Mouse (Mus musculus) thymus, adult 2 months (tissue): ENCODE measurements around the gene Mboat2. TPM values are rescaled to one million over a fixed set of nuclear protein-coding genes. Genes with fewer than 3 reads are reported as not detected.
A peak's percentile ranks its signal among the peaks of the same experiment; 100 is the strongest.

Experiments
- DNase-seq: peaks from one replicate; pipeline ENCODE4 v3.0.0; 2021
- H3K27ac ChIP-seq: fragments of 200-500 bp; 2 replicates; pipeline ENCODE4 v1.5.1; 2012; ENCODE audit warnings: low read length, control low read depth; ENCODE audit not compliant: control insufficient read depth, insufficient read depth
- H3K27me3 ChIP-seq: fragments of 200-500 bp; 2 replicates; pipeline ENCODE4 v1.6.1; 2012; ENCODE audit warnings: mild to moderate bottlenecking, low read length, moderate library complexity, mixed read lengths; ENCODE audit not compliant: control insufficient read depth, insufficient read depth
- H3K36me3 ChIP-seq: fragments of 200-500 bp; 2 replicates; pipeline ENCODE4 v1.6.1; 2012; ENCODE audit warnings: mild to moderate bottlenecking, low read length, moderate library complexity; ENCODE audit not compliant: control insufficient read depth, insufficient read depth
- H3K4me1 ChIP-seq: fragments of 200-500 bp; replicated peaks from 2 replicates; pipeline ENCODE4 v1.6.1; 2012; ENCODE audit warnings: low read length; ENCODE audit not compliant: control insufficient read depth, insufficient read depth
- H3K4me3 ChIP-seq: fragments of 200-500 bp; 2 replicates; pipeline ENCODE4 v1.5.1; 2012; ENCODE audit warnings: mild to moderate bottlenecking, low read length, control low read depth, moderate library complexity; ENCODE audit not compliant: control insufficient read depth, insufficient read depth
- CTCF ChIP-seq: fragments of 200-500 bp; IDR thresholded peaks from 2 replicates; pipeline ENCODE4 v1.5.1; 2012; ENCODE audit warnings: mild to moderate bottlenecking, control low read depth, low read length, moderate library complexity, borderline replicate concordance; ENCODE audit not compliant: control insufficient read depth, poor library complexity, insufficient read depth; ENCODE audit errors: extremely low read depth
- POLR2A ChIP-seq: fragments of 200-500 bp; IDR thresholded peaks from 2 replicates; pipeline ENCODE4 v1.6.1; 2012; ENCODE audit warnings: mild to moderate bottlenecking, low read length, control low read depth, moderate library complexity; ENCODE audit not compliant: control insufficient read depth, poor library complexity, insufficient read depth; ENCODE audit errors: extremely low read depth
- WGBS: fragments of 180-500 bp; shearing (Covaris S2); methylation state at CpG from one replicate; pipeline ENCODE4 v1.1.7; 2018; 5-methylcytosine and 5-hydroxymethylcytosine counted together
- polyA plus RNA-seq: library from polyadenylated mRNA; depleted of rRNA; stranded (reverse); fragments of >200 nt; gene quantifications from 2 replicates; pipeline ENCODE4 v1.2.3, GENCODE M21; 2012; rRNA removed

Mboat2 gene
- 0.85 and 1.3 TPM in 2 replicates for polyA plus RNA-seq

DNA sequence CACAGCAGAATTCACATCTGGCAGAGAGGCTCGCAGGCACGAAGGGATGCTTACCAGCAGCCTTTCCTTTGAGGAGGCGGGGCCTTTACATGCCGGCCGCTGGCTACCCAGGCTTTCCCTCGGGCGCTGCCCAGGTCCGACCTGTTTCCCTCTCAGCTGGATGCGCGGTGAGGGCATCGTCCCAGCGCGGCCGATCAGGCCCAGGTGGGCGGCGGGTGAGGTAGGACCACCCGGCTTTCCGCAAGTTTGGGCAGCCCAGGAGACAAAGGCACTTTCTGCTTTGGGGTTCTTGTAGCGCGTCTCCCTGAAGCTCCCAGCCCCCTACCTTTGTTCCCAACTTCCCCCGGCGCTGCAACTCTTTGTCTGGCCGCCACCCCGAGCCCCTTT, at the start of gene Mboat2:
Gene Mboat2, plus strand, starts transcription at position 114 of the 387 bp plus-strand sequence.
- Histone ChIP-seq H3K36me3 (no peaks in the 10 kb centered on the region), H3K27ac (no peak within 1 kb of the TSS), H3K27me3 (no peaks in the 10 kb centered on the region; the same call in 1 of the 2 replicates), H3K4me3 (peak within 1 kb of the TSS; percentile 64), H3K4me1 (peaks cover 7% of the 10 kb centered on the region)
- DNase-seq: no peak
- TF ChIP-seq POLR2A (no peak), CTCF (no peak)
- WGBS: under 1% methylated on average over 24 of the region's 24 CpGs

DNA sequence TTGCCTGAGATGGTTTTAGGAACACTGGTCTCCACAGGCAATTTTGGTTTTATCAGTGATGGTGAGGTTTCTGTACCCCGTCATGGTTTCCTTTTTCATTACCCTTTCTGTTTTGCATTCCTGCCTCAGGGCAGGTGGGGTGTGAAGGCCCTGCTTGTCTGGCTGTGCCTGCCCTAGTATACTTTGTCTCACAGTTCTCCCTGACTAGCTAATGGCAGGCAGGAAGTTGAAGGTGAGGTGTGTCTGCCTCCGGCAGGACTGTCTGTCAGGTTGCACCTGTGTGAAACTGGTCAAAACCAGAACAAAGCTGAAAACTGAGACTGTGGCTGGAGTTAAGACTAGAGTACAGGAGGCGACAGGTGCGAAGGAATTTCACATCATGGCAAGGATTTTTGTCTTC, 46.9 kb upstream of the Mboat2 start:
- H3K27me3 ChIP-seq: no peaks in the 10 kb centered on the region
- no peak overlapping the region for H3K27ac ChIP-seq
- 31% methylated on average over 4 of the region's 4 CpGs for WGBS
- no peak for DNase-seq
- H3K4me1 ChIP-seq: peaks cover 3% of the 10 kb centered on the region; the same call in 1 of the 2 replicates
- H3K4me3 ChIP-seq: no peak overlapping the region
- H3K36me3 ChIP-seq: no peaks in the 10 kb centered on the region
- TF ChIP-seq CTCF (no peak), POLR2A (no peak)

DNA sequence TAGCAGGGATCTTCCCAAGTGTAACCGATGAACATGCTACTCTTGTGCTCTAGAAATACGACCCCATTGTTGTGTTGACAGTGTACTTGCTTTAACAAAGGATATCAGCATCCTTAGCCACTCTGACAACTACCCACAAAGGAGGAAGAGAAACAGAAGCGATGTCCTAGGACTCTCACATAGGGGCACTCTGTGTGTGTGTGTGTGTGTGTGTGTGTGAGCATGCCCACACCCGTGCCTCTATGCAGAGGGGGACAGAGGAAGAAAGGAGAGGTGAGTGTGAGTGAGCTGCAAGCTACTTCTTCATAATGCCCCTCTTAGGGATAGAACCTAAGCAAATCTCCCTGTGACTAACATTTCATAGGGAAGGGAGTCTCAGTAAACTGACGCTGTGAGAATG, 44.8 kb upstream of the Mboat2 start:
- Histone ChIP-seq H3K4me1 (peaks cover 5% of the 10 kb centered on the region; the same call in 1 of the 2 replicates), H3K36me3 (no peaks in the 10 kb centered on the region), H3K27me3 (no peaks in the 10 kb centered on the region), H3K4me3 (no peak overlapping the region), H3K27ac (no peak overlapping the region)
- no peak for TF ChIP-seq POLR2A
- TF ChIP-seq CTCF: no peak
- DNase-seq: no peak
- 66% methylated on average over 5 of the region's 5 CpGs for WGBS

- TF ChIP-seq CTCF (no peak), POLR2A (no peak)
- Histone ChIP-seq H3K36me3 (no peaks in the 10 kb centered on the region), H3K4me3 (no peak overlapping the region), H3K4me1 (peaks cover 5% of the 10 kb centered on the region; the same call in 1 of the 2 replicates), H3K27me3 (no peaks in the 10 kb centered on the region), H3K27ac (no peak overlapping the region; the same call in 1 of the 2 replicates)
- 50% methylated on average over 4 of the region's 4 CpGs for WGBS
- no peak for DNase-seq
These were observed 44.4 kb upstream of the Mboat2 start for GRCm38 (mm10) chr12:24786316-24786715.

GRCm38 (mm10) chr12:24789659-24790058, 41.0 kb upstream of the Mboat2 start:
- Histone ChIP-seq H3K36me3 (no peaks in the 10 kb centered on the region), H3K4me1 (0 out of 2 replicates have a peak, but pooled peaks cover 3% of the 10 kb centered on the region), H3K4me3 (no peak overlapping the region), H3K27me3 (no peaks in the 10 kb centered on the region), H3K27ac (no peak overlapping the region)
- no peak for DNase-seq
- no peak for TF ChIP-seq CTCF
- no peak for TF ChIP-seq POLR2A
- 93% methylated on average over 1 of the region's 1 CpGs for WGBS

DNA sequence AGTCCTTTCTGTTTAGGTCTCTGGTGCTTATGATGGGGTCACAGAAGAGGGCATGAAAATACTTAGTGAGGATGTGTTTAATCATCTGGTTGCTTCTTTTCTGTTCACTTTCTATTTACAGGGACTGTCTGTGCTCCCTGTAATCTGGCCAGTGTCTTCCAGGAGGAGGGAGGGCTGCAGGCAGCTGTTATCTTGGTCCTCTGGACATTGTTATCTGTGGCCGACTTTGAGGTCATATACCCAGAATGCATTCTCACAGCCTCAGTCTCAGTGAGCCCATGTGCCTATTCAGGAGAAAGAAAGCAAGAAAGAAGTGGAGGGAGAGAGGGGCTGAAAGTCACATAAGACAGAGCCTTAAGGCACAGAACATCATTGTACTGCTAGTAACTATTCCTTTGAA, 19.4 kb upstream of the Mboat2 start:
- TF ChIP-seq CTCF (no peak), POLR2A (no peak)
- WGBS: 72% methylated on average over 1 of the region's 1 CpGs
- Histone ChIP-seq H3K27me3 (no peaks in the 10 kb centered on the region), H3K27ac (no peak overlapping the region), H3K4me1 (no peaks in the 10 kb centered on the region), H3K4me3 (no peak overlapping the region), H3K36me3 (no peaks in the 10 kb centered on the region)
- DNase-seq: no peak

GRCm38 (mm10) chr12:24811906-24812305, 18.8 kb upstream of the Mboat2 start:
- TF ChIP-seq CTCF (no peak), POLR2A (no peak)
- Histone ChIP-seq H3K27me3 (no peaks in the 10 kb centered on the region), H3K4me3 (no peak overlapping the region), H3K4me1 (no peaks in the 10 kb centered on the region), H3K36me3 (no peaks in the 10 kb centered on the region), H3K27ac (no peak overlapping the region)
- no peak for DNase-seq
- WGBS: 93% methylated on average over 4 of the region's 4 CpGs
